Comparison of ENCODE assay signal across 20 mouse cellular contexts in the genomic region with DNA sequence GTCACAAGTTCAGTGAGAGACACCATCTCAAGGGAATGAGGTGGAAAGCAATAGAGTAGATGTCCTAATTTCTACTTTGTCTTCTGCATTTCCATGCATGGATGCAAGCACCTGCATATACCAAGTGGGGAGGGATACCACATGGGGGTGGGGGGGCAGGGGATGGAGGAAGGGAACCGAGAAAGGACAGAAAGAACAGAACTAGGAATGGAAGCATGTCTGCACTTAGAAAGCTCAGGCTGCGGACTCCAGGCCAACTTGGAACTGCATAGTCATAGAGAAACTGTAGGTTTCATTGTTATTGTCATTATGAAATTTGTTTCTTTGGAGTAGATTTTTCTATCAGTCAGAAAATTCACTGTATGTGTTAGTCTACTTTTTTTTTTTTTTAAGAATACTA.
DNase-seq lines count a peak whose midpoint lies in the region; TF ChIP-seq lines count a peak whose summit lies in the region.
"Had no signal": no experiment of that assay in that cellular context is flagged by ENCODE, and none has a peak within 500 bp of the region (broad histone marks: within the 10 kb centered on the region; RNA-seq: fewer than 3 reads in every experiment).

No protein-coding gene starts in this region.

- H3K79me2 ChIP-seq in CH12.LX (replicated peaks; ENCODE audit: control insufficient read depth, extremely low read depth, insufficient read depth, poor library complexity, severe bottlenecking), result peaks cover 6% of the 10 kb centered on the region; the same call in 1 of the 2 replicates

- peak; percentile 63 for DNase-seq in A20 (ENCODE audit: low read depth, low spot score)
- DNase-seq in CH12.LX (ENCODE audit: extremely low read depth), result peak; percentile 92
- DNase-seq in splenic B cell, adult 2 months (ENCODE audit: low read depth, low spot score), result peak; percentile 63
- DNase-seq in lung, postnatal 4 days, result no peak
- DNase-seq in heart, embryonic 10.5 days (ENCODE audit: low spot score), result no peak
- DNase-seq: adrenal gland, adult 2 months; adrenal gland, postnatal 10 days; adrenal gland, postnatal 25 days; cerebellum, adult 11 months; cerebellum, adult 18-20 months; cerebellum, adult 8-10 months; cerebellum, adult 9-11 months; cerebellum, postnatal 14 days; cerebellum, postnatal 36 days; embryo, embryonic 11 days had no signal

- TF ChIP-seq RAD21 in CH12.LX (IDR thresholded peaks at IDR 0.05; ENCODE audit: low read depth, low read length), result no peak

- in situ Hi-C loops in CH12.LX (cut with MboI; ENCODE audit: low pct_ligation_motif_present, low pct_unique_long_range_greater_than_20kb, low sequenced_read_pairs), result no loop called here

- H3K36me3 ChIP-seq in CH12.LX (replicated peaks in 1 of 2; ENCODE audit: control insufficient read depth in 1 of 2, insufficient read depth in 1 of 2, low read length in 1 of 2), result peaks cover 3 to 39% of the 10 kb centered on the region in 2 experiments
- H3K36me3 ChIP-seq in splenic B cell, adult 2 months (ENCODE audit: control insufficient read depth, insufficient read depth, low read length, poor library complexity, severe bottlenecking), result no peaks in the 10 kb centered on the region
- H3K36me3 ChIP-seq in heart, embryonic 10.5 days, result no peaks in the 10 kb centered on the region
- H3K36me3 ChIP-seq: embryonic facial prominence, embryonic 15.5 days; forebrain, embryonic 12.5 days had no signal

- WGBS in heart, embryonic 10.5 days, result 82% methylated on average over 2 of the region's 2 CpGs

- H3K9ac ChIP-seq in CH12.LX (ENCODE audit: insufficient read depth, low read depth), result no peak overlapping the region; the same call in 1 of the 2 replicates
- H3K9ac ChIP-seq: embryonic facial prominence, embryonic 13.5 days; embryonic facial prominence, embryonic 15.5 days; forebrain, embryonic 12.5 days had no signal

- H3K4me3 ChIP-seq in CH12.LX (replicated peaks in 1 of 3; ENCODE audit: low read depth in 2 of 3, low read length in 2 of 3, poor library complexity in 1 of 3), result no peak overlapping the region
- H3K4me3 ChIP-seq in heart, embryonic 10.5 days, result no peak overlapping the region
- H3K4me3 ChIP-seq: embryonic facial prominence, embryonic 13.5 days; embryonic facial prominence, embryonic 15.5 days; erythroblast, embryonic 14.5 days; forebrain, embryonic 10.5 days; forebrain, embryonic 12.5 days had no signal

- no peak for TF ChIP-seq CTCF in CH12.LX (conservative IDR thresholded peaks at IDR 0.05 in 1 of 2, IDR thresholded peaks at IDR 0.05 in 1 of 2; ENCODE audit: low read depth in 2 of 2, low read length in 2 of 2)

- peaks cover 20 to 82% of the 10 kb centered on the region in 2 experiments for H3K4me1 ChIP-seq in CH12.LX (ENCODE audit: control insufficient read depth in 1 of 2, insufficient read depth in 2 of 2)
- H3K4me1 ChIP-seq in heart, embryonic 10.5 days, result no peaks in the 10 kb centered on the region
- H3K4me1 ChIP-seq: embryonic facial prominence, embryonic 13.5 days; embryonic facial prominence, embryonic 15.5 days; forebrain, embryonic 12.5 days had no signal

- dilution Hi-C loops in CH12.LX (cut with MboI; ENCODE audit: extremely low pct_ligation_motif_present, extremely low pct_unique_long_range_greater_than_20kb, low sequenced_read_pairs), result no loop called here

- TF ChIP-seq POLR2A in CH12.LX (IDR thresholded peaks at IDR 0.05; ENCODE audit: low read depth, low read length), result no peak

- peaks cover 6% of the 10 kb centered on the region for H3K9me3 ChIP-seq in CH12.LX (replicated peaks; ENCODE audit: low read length)
- H3K9me3 ChIP-seq in heart, embryonic 10.5 days, result no peaks in the 10 kb centered on the region
- H3K9me3 ChIP-seq: embryonic facial prominence, embryonic 13.5 days; embryonic facial prominence, embryonic 15.5 days; forebrain, embryonic 10.5 days; forebrain, embryonic 12.5 days had no signal

- TF ChIP-seq EP300 in CH12.LX (IDR thresholded peaks at IDR 0.05; ENCODE audit: low read length), result peak; percentile 94

- H3K4me2 ChIP-seq in CH12.LX (ENCODE audit: insufficient read depth, low read depth, poor library complexity, severe bottlenecking), result 0 out of 2 replicates have a peak overlapping the region, but pooled peaks have one; percentile 71
- H3K4me2 ChIP-seq: embryonic facial prominence, embryonic 13.5 days; embryonic facial prominence, embryonic 15.5 days; forebrain, embryonic 12.5 days had no signal

- no peaks in the 10 kb centered on the region for H3K27me3 ChIP-seq in CH12.LX (replicated peaks)
- H3K27me3 ChIP-seq in splenic B cell, adult 2 months (ENCODE audit: control insufficient read depth, insufficient read depth, low read length, poor library complexity, severe bottlenecking), result no peaks in the 10 kb centered on the region
- no peaks in the 10 kb centered on the region for H3K27me3 ChIP-seq in heart, embryonic 10.5 days (ENCODE audit: insufficient read depth, poor library complexity, severe bottlenecking)
- H3K27me3 ChIP-seq: embryonic facial prominence, embryonic 13.5 days; embryonic facial prominence, embryonic 15.5 days; forebrain, embryonic 12.5 days had no signal

- H3K27ac ChIP-seq in CH12.LX (ENCODE audit: insufficient read depth, low read depth), result peak overlapping the region; percentile 80
- no peak overlapping the region for H3K27ac ChIP-seq in heart, embryonic 10.5 days
- H3K27ac ChIP-seq: embryonic facial prominence, embryonic 13.5 days; embryonic facial prominence, embryonic 15.5 days; forebrain, embryonic 10.5 days; forebrain, embryonic 12.5 days had no signal

TF ChIP-seq in CH12.LX, 34 proteins besides CTCF, POLR2A, EP300 and RAD21:
- TF ChIP-seq MYC (IDR thresholded peaks at IDR 0.05; ENCODE audit: low read depth, low read length) (peak; percentile 69), E2F4 (IDR thresholded peaks at IDR 0.05; ENCODE audit: insufficient replicate concordance, low read depth, low read length) (no peak), MXI1 (IDR thresholded peaks at IDR 0.05; ENCODE audit: low read depth, low read length) (no peak; the same call in 1 of the 2 replicates), CHD2 (IDR thresholded peaks at IDR 0.05; ENCODE audit: low read length) (peak; percentile 90), JUN (IDR thresholded peaks at IDR 0.05; ENCODE audit: insufficient read depth, low read depth, low read length) (peak; percentile 91), SMC3 (IDR thresholded peaks at IDR 0.05; ENCODE audit: low read depth, low read length) (0 out of 2 replicates have a peak, but pooled peaks have one; percentile 3), NRF1 (IDR thresholded peaks at IDR 0.05; ENCODE audit: low read depth, low read length) (no peak), CHD1 (IDR thresholded peaks at IDR 0.05; ENCODE audit: low read depth, low read length) (0 out of 2 replicates have a peak, but pooled peaks have one; percentile 23), GABPA (IDR thresholded peaks at IDR 0.05; ENCODE audit: insufficient replicate concordance, low read depth, low read length) (no peak), HCFC1 (IDR thresholded peaks at IDR 0.05; ENCODE audit: low read depth, low read length) (no peak), ZC3H11A (IDR thresholded peaks at IDR 0.05; ENCODE audit: low read depth, low read length) (no peak), NELFE (IDR thresholded peaks at IDR 0.05; ENCODE audit: low read depth, low read length) (no peak), MAX (IDR thresholded peaks at IDR 0.05; ENCODE audit: low read length) (no peak; the same call in 1 of the 2 replicates), JUND (conservative IDR thresholded peaks at IDR 0.05; ENCODE audit: low read depth, low read length) (peak; percentile 89), ZMIZ1 (IDR thresholded peaks at IDR 0.05; ENCODE audit: low read depth, low read length) (no peak), USF1 (IDR thresholded peaks at IDR 0.05; ENCODE audit: low read depth, low read length) (no peak), UBTF (IDR thresholded peaks at IDR 0.05; ENCODE audit: low read depth, low read length) (0 out of 2 replicates have a peak, but pooled peaks have one; percentile 20), ZNF384 (IDR thresholded peaks at IDR 0.05; ENCODE audit: low read depth, low read length) (peak; percentile 72), POLR2AphosphoS2 (IDR thresholded peaks at IDR 0.05; ENCODE audit: low read depth, low read length) (no peak), IRF4 (IDR thresholded peaks at IDR 0.05; ENCODE audit: low read depth, low read length) (peak; percentile 95), RCOR1 (conservative IDR thresholded peaks at IDR 0.05; ENCODE audit: low read depth, low read length) (peak; percentile 78), BHLHE40 (IDR thresholded peaks at IDR 0.05; ENCODE audit: low read depth, low read length) (peak; percentile 81), USF2 (conservative IDR thresholded peaks at IDR 0.05; ENCODE audit: low read depth, low read length) (no peak), PAX5 (IDR thresholded peaks at IDR 0.05; ENCODE audit: low read length) (no peak), MEF2A (IDR thresholded peaks at IDR 0.05; ENCODE audit: borderline replicate concordance, low read depth, low read length) (no peak; the same call in 1 of the 2 replicates), TCF12 (IDR thresholded peaks at IDR 0.05; ENCODE audit: low read depth, low read length) (peak; percentile 91), TBP (conservative IDR thresholded peaks at IDR 0.05; ENCODE audit: low read depth, low read length) (no peak), ETS1 (conservative IDR thresholded peaks at IDR 0.05; ENCODE audit: low read depth, low read length) (peak; percentile 70; the same call in 1 of the 2 replicates), KAT2A (IDR thresholded peaks at IDR 0.05; ENCODE audit: insufficient replicate concordance, low read length) (0 out of 2 replicates have a peak, but pooled peaks have one; percentile 57), SIN3A (IDR thresholded peaks at IDR 0.05; ENCODE audit: low read length) (peak; percentile 75), MAFK (IDR thresholded peaks at IDR 0.05; ENCODE audit: insufficient replicate concordance, low read length) (0 out of 2 replicates have a peak, but pooled peaks have one; percentile 60), ZKSCAN1 (IDR thresholded peaks at IDR 0.05; ENCODE audit: borderline replicate concordance, low read depth, low read length) (no peak), ELF1 (IDR thresholded peaks at IDR 0.05; ENCODE audit: low read depth, low read length) (no peak), MAZ (IDR thresholded peaks at IDR 0.05; ENCODE audit: low read depth, low read length) (peak; percentile 92)

Comparison
In these comparisons a context has a peak if more than half of its experiments do, and no peak if none do; other contexts are left out.
1. DNase-seq: peak in A20 (single experiment), CH12.LX (single experiment) and splenic B cell, adult 2 months (single experiment); none in lung, postnatal 4 days (0 of 2) and heart, embryonic 10.5 days (single experiment).